Mouse (Mus musculus): Measurements from ENCODE around the gene Yes1. TPM values are rescaled to one million over a fixed set of nuclear protein-coding genes. Genes with fewer than 3 reads are reported as not detected.
"Not testable (repeated sequence)": the region's sequence is repeated elsewhere in the genome, so short reads cannot be mapped to it uniquely, and the experiment has no call there.

The Yes1 gene
- total RNA-seq (2015) = 0.48 and 1.1 TPM in 2 replicates
- 0.04 and 0.94 TPM in 2 replicates for total RNA-seq (2017)

DNA sequence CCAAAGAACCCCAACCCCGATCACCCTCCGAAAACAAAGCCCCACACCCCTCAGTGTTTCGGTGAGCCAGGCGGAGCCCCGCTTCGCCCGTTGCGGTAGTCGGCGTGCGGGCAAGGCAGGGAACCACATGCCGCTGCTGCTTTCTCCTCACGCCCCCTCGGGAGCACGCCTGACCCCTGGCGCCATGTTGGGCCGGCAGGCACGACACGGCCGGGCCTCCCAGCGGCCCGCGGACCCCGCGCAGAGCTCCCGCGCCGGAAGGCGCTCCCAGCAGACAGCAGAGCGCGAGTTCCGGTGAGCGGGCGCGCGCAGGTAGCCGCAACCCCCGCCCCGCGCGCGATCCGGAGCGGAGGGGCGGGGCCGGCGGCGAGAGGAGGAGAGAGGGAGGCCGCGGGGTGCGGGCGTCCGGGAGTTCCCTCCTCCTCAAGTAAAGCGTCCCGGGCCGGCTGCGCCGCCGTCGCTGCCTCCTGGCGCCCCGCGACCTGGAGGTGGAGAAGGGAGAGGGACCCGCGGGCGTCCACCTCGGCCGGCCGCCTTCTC is at the start of gene Yes1:
Gene Yes1 (plus strand): TSS at position 371 of the 540 bp plus-strand sequence.
- peak; percentile 89 for ATAC-seq (ENCODE audit: poor library complexity, severe bottlenecking)

DNA sequence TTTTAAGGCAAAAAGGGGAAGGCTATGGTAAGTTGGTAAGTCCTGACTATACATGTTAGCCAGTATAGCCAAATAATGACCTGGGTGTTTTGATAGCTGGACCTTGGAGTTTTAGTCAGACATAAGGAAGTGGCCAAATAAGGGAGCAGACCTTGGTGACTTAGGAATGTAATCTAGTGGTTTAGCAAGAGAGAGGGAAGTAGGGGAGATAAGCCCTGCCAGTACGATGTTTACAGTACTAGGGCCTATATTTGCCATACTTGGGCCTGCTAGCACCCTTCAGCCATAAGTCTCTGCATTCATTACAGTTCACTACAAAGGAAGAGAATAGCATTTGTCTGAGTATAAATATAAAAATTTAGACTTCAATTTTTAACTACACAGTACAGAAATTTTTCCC is 46.3 kb upstream of the Yes1 start:
- no peak for ATAC-seq (ENCODE audit: poor library complexity, severe bottlenecking)

DNA sequence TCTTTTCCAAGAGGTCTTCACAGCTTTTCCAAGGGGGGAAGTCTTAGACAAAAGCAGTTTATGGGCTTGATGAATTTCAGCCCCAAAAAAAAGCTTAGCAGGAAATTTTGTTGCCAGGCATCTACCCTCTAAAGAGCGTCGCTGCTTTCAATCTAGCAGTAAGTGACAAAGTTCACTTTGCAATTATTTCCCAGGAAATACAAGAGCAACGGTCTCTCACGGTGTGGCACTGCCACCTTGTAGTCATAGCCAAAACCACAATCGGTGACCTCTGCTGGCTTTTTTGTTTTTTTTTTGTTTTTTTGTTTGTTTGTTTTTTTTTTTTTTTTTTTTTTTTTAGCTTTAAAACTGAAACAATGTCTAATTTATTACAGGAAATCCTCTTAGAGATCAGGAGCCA is 39.2 kb upstream of the Yes1 start:
- ATAC-seq (ENCODE audit: poor library complexity, severe bottlenecking) = no peak

DNA sequence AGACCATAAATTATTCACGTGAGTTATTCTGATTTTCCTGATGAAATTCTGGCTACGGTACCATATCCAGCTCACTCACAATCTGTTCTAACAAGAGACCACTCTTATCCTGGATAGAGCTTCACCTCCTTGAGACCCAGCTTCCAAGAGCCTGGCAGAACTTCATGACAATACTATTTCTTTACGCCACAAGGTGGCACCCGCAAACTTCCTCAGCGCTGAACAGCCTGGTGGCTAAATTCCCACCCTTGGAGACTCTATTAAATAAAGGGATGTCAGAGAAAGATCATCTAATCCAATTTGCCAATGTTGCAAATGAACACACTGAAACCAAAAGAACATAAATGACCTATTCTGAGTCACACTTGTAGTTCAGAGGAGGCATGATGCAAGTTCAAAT is 22.8 kb upstream of the Yes1 start:
- ATAC-seq (ENCODE audit: poor library complexity, severe bottlenecking) = no peak

DNA sequence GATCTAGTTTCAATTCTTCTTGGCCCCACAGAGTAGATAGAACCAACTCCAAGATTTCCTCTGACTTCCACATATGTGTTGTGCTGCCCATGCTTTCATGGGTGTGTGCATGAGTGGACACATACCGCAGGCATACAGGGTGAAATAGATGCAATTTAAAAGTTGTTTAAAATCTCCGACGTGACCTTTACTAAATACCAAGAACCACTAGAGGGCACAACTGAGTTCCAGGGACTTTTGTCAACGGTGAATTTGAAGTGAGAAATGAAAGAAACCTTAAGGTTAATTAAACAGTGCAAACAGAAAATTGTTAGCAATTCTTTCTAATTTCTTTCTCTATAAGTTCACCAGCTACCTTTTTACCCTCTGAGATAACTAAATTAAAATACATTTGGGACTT is 17.2 kb upstream of the Yes1 start:
- no peak for ATAC-seq (ENCODE audit: poor library complexity, severe bottlenecking)

DNA sequence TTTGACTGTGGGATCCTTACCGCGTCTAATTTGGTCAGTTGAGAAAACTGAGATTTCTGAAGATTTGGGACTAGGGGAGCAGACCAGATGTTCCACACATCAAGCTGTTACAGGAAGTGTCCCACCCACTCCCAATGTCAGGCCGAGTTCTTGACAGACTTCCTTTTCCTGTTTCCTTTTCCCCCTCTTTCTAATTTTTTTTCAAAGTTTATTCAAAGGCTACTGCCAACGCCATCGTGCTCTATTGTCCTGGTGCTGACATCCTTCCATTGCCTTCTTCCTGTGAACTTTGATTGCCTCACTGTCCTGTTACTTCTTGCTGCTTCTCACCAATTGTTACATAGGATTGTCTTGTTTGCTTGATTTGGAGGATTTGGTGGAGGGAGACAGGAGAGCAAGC is 16.6 kb upstream of the Yes1 start:
- ATAC-seq (ENCODE audit: poor library complexity, severe bottlenecking) = no peak

DNA sequence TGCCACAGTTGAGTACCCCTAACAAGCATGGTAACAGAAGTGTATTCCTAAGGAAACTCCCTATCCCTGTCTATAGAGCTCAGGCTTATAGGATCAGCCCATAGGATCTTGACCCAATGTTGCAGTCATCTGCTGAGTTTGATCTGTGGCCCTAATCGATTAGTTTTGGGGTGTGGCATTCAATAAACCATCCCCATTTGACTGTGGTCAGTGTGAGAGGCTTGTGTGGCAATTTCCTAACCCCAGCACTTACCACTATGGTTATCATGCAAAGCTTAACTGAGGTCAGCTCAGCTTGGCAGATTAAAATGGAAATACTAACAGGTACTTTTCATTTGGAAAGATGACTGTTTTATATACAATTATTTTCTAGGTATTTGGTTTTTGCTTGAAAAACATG is 5.1 kb upstream of the Yes1 start:
- no peak for ATAC-seq (ENCODE audit: poor library complexity, severe bottlenecking)

DNA sequence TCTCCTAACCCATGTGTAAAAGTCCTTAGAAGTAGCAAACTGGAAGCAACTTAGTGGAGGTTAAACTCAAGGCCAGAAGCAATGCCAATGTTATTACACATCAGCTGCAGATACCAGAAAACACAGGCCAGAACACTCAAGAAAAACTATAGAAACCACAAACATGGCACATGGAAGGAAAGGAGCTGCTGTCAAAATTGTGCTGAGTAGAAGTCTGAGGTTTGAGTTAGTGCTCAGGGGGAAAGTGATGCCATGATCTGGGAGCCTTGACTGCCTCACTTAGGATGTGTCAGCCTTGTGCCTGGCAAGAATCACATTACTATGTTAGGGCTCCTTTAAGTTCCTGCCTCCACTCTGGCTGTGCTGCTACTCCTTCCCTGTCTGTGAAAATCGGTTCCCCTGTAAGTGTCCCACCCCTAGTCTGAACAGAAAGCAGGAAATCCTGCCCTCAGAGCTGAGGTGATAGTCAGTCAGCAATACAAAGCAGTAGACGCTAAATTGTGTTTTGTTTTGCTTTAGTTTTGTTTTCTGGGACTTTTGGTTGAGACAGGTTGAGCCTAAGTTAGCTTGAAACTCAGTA is 3.1 kb upstream of the Yes1 start:
- no peak for ATAC-seq (ENCODE audit: poor library complexity, severe bottlenecking)

DNA sequence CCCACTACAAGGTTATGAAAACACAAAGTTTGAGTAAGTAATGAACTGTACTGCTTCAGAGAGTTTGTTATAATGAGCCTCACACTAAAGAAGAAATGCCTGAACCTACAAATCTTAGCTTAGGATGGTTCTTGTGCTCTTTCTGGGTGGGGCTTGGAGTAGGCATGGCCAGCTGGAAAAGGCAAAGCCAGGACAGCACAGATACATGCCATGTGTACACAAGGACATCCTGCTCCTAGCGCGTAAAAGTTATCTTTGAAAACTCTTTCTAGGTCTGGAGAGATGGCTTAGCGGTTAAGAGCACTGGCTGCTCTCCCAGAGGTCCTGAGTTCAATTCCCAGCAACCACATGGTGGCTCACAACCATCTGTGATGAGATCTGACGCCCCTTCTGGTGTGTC is 2.5 kb upstream of the Yes1 start:
- ATAC-seq (ENCODE audit: poor library complexity, severe bottlenecking) = no peak

DNA sequence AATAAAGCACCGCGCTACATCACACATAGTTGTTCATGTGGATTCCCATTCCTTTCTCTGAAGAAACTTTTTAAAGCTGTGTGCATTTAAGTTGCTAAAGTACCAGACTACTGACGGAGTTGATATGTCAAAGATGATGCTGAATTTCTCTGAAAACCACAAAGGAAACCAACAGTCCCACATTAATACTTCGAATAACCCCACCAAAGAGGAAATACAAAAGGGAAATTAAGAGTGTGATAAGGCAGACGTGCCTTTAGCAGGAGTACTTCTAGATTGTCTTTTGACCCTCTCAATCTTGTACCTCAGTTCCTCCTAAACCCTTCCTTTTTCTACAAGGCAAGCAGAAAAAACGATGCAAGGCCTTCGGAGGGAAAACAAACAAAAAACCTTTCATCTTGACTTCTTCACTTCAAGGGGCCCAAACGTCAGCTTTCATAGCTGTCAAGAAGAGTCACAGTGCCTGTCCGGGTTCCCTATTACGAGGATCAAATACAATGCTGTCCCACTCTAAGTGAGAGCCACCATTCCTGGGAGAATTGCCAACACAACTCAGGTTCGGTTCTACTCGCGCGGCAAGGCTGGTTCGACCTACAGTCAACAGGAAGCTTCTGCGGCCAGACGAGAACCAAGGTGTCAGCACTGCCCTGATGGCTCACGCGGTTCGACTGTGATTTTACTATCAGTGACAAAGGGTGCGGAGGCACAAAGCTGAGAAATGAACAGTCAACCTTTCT is 739 bp upstream of the Yes1 start:
- peak; percentile 43; the same call in 1 of the 2 replicates for ATAC-seq (ENCODE audit: poor library complexity, severe bottlenecking)

DNA sequence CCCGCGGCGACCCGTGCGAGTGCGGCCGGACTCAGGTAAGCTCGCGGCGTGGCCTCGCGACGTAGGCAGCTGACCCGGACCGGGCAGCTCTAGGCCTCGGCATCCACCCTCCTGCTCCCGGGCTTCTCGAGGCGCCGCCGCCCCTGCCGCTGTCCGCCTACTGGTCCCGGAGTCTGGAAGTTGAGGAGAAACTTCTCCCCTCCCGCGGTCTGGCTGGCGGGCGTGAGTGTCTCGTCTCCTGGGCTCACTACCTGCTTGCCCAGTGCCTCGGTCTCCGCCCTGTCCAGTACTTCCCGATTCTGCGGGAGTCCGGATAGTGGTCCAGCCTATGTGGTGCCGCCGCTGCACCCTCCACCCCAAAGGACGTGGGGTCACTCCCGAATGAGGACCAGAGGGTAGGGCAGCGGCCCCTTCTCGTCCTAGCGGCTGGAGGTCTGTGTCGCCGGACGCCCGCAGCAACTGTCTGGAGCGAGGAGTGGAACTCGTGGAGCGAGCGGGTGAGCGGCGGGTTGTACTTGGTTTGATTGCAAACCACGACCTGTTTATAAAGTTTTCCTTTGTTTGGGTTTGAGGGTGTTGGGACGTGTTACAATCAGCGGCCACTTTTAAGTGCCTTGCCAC is 480 bp downstream of the Yes1 start:
- peak; percentile 35 for ATAC-seq (ENCODE audit: poor library complexity, severe bottlenecking)

DNA sequence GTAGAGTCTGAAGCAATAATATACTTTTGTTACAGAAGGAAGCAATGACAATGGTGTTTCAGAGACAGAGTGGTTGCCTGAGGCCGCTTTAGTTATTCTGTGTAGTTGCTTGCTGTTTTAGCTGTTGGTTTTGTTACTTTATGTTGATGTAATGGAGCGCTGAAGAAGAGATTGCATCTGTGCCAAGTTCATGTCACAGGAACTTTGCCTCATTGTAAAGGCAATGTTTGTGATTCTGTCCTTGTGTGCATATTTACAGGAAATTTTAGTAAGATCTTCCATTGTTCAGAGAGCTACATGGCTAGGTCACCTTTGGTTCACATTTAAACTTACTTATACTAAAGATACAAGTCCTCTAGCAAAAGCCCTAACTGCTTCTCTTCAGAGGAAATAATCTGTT is 3.3 kb downstream of the Yes1 start:
- ATAC-seq (ENCODE audit: poor library complexity, severe bottlenecking) = no peak

DNA sequence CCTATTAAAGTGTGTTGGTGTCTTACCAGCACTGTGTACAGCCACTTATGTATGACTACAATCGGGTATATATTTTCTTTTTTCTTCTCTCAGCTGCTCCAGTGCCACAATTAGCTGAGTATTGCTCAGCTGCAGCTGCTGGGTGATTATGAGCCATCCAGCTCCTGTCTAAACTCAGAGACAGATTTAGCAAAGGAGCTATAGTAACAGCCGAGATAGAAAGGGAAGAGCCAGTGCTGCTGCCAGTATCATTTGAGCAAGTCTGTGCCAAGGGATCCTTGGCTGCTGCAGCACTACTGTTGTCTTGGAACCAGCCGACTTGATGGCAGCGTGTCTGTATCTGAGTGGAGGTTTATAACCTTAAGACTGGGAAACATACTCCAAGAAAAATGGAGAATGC is 3.7 kb downstream of the Yes1 start:
- no peak for ATAC-seq (ENCODE audit: poor library complexity, severe bottlenecking)

DNA sequence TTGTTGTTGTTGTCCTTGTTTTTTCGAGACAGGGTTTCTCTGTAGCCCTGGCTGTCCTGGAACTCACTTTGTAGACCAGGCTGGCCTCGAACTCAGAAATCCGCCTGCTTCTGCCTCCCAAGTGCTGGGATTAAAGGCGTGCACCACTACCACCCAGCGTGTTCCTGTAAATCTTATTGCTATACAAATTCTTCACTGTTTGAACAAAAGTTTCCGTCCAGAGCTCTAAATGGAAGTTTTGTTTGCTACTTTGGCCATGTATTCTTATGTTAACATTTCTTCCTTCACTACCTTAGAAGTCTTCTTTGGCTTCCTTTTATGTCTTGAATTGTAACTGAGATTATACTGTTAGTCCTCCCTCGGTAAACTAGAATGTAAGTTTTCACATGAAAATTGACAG is 5.5 kb downstream of the Yes1 start:
- not testable (repeated sequence) for ATAC-seq (ENCODE audit: poor library complexity, severe bottlenecking)

DNA sequence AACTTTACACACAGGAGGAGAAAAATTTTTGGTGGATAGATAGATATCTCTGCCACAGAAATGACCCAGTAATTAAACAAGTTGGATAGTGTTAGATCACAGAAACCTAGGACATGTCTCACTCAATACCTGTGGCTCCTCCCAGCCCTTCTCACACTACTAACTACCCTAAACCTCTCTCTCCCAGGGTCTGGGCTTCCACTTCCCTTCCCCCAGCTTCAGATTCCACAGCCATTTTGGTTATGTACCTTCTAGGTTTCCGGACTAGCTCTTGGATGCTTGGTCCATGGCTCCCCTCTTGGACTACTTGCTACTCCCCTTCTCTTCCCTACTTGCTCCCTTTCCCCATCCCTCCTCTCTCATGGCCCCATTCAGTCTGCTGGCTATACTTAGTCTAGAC is 6.9 kb downstream of the Yes1 start:
- ATAC-seq (ENCODE audit: poor library complexity, severe bottlenecking) = no peak

DNA sequence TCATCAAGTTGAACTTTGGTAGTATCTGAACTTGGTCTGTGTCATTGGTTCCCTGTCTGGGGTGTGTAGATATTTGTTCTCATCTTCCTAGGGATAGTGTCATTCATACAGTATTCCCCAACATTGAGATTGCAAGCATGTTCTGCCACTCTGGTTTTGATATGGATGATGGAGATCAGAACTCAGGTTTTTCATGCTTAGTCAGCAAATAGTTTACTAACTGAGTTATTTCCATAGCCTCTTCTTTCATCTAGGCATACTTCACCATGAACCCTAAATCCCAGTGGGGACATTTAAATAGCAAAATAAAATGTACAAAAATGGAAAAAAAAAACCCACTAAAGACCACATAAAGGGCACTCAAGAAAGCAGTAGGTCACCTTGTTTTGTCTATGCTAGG is 12.7 kb downstream of the Yes1 start:
- no peak for ATAC-seq (ENCODE audit: poor library complexity, severe bottlenecking)

DNA sequence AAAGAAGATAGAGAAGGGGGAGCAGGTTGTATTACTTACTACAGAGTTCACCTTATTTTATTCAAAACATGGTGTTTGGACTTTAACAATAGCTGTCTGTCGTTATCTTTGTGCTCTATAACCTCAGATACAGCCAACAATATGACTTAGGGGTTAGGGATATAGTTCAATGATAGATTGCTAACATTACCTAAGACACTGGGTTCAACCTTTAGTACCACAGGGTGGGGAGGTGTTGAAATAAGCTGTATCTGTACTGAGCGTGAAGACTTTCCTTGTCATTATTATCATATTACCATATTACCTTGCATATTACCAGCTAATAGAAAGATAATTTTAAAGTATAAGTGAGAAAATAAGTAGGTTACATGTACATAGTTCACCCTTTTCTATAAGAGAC is 13.8 kb downstream of the Yes1 start:
- no peak for ATAC-seq (ENCODE audit: poor library complexity, severe bottlenecking)

DNA sequence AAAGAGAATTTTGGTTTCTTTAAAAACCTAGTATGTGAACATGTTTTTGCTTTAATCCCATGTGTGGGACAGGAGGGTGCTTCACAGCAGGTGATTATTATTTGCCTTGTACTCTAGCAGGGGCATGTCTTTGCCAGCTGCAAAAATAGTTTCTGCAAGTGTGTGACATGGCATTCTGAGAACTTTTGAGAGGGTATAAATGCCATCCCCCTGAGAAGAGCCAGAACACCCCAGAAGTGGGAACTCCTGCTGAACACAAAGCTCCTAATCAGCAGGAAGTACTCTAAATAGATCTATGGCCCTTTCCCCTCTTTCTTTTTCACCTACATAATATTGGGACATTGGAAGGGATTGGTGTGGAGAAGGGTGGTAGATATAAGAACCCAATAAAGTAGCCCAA is 22.2 kb downstream of the Yes1 start:
- no peak for ATAC-seq (ENCODE audit: poor library complexity, severe bottlenecking)

DNA sequence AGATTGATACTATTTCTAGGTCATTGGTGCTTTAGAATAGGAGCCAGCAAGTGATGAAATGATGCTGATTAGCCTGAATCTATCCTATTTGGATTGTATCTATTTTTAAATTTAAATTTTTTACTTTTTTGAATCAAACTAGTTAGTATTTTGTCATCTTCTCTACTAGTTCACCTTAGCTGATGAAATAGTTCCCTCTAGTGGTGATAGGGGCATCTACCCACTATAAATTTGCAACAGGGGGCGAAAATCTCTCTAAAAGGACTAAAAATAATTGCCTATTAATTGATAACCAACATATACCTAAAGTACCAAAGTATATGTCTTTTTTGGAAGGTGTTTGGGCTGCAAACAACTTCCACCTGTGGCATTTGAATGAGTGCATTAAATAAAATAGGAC is 46.4 kb downstream of the Yes1 start:
- ATAC-seq (ENCODE audit: poor library complexity, severe bottlenecking) = no peak

DNA sequence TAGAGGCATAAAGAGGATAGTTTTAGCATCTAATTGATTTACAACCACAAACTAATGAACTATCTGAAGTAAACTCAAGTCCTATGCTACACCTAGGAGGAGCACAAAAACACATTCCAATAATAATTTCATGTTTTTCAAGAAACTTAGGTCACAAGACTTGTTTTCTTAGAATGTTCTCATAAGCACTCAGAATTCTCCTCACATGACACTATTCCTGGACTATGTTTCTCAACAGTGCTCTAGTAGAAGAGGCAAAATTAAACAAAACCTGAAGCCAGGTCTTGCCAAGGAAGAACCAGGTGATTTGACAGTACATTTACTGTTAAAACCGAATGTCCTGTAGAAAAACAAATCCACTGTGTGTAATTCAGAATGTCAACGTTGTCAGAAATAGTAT is 71.5 kb downstream of the Yes1 start:
- no peak for ATAC-seq (ENCODE audit: poor library complexity, severe bottlenecking)

DNA sequence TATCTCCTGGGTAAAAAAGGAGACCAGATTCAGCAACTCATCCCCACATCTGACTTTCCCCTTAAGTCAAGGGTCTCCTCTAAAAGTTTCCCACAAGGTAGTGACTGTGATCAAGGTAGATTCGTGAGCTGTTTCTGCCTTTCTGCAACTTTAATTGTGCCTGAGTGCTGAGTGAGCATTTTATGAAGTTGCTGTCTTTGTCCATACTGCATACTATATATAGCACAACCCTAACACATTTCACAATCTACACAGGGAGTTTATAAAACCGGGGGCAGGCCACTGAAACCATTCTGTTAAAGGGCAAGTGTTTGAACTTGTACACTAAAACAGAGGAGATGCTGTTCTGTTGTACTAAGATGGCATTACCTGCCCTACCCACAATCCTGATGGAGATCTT is 82.4 kb downstream of the Yes1 start:
- ATAC-seq (ENCODE audit: poor library complexity, severe bottlenecking) = no peak

DNA sequence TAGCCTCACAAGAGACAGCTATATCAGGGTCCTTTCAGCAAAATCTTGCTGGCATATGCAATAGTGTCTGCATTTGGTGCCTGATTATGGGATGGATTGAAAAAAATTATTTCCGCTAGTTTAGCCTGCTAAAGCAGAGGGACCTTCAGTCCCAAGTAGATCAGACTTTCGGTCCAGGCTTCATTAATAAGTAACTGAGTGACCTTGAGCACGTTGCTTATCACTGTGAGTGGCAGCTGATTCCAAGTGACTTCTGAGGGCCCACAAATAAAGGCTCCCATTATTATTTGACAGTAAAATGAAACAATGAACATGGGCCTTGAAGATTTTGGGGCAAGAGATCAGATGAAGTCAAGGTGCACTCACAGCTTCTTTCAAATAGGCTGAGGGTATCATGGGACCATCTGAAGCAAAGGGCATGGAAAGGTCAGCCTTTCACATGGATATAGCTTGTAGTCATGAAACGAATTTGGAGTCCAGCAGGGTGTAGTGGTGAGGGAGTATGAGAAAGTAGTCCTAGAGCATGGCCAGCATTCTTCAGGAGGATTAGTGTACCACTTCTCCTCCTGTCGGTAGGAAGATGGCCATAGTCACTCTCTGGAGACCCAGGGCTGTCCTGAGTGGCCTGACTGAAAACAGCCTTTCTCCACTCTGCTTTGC is 86.4 kb downstream of the Yes1 start:
- ATAC-seq (ENCODE audit: poor library complexity, severe bottlenecking) = no peak

Measured in megakaryocyte, adult 5-6 weeks (primary cell).